ENCODE assay signal across 8 mouse cellular contexts in the genomic region with DNA sequence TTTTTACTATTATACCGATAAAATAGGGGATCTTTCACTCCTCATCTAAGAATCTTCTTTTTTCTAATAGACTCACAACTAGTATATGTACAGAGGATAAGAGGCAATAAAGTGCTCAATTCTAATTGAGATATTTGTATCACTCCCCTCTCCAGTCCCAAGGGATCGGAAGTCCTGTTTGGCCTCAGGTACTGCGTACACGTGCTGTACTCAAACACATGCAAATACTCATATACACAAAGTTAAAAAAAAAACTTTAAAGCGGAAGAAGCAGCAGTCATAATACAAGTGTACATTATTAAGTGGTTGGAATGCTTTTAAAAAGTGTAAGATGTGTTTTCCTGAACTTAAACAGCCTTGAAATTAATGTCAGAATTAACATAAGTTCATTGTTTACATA. TPM values are rescaled to one million over a fixed set of nuclear protein-coding genes. Genes with fewer than 3 reads are reported as not detected.
DNase-seq lines count a peak whose midpoint lies in the region; ATAC-seq and TF ChIP-seq lines count a peak whose summit lies in the region.

No protein-coding gene starts in this region.

- no peaks in the 10 kb centered on the region for H3K27me3 ChIP-seq in heart, embryonic 10.5 days (ENCODE audit: insufficient read depth, poor library complexity, severe bottlenecking)
- no peaks in the 10 kb centered on the region for H3K27me3 ChIP-seq in C2C12 (ENCODE audit: control insufficient read depth, insufficient read depth, insufficient read length)
- H3K27me3 ChIP-seq in forebrain, embryonic 10.5 days (ENCODE audit: poor library complexity, severe bottlenecking) = no peaks in the 10 kb centered on the region
- no peaks in the 10 kb centered on the region for H3K27me3 ChIP-seq in liver, embryonic 13.5 days

- H3K9ac ChIP-seq in liver, embryonic 13.5 days = peak overlapping the region; percentile 69; the same call in 1 of the 2 replicates

- no peaks in the 10 kb centered on the region for H3K9me3 ChIP-seq in heart, embryonic 10.5 days
- H3K9me3 ChIP-seq in forebrain, embryonic 10.5 days = no peaks in the 10 kb centered on the region
- no peaks in the 10 kb centered on the region for H3K9me3 ChIP-seq in liver, embryonic 13.5 days (replicated peaks)

- DNase-seq in heart, embryonic 10.5 days (ENCODE audit: low spot score) = no peak
- DNase-seq in heart, postnatal 25 days (ENCODE audit: low spot score) = no peak
- DNase-seq in forebrain, embryonic 10.5 days (ENCODE audit: extremely low spot score, low spot score) = no peak
- DNase-seq in liver, embryonic 13.5 days = no peak
- DNase-seq in adrenal gland, postnatal 14 days = no peak
- no peak for DNase-seq in cerebellum, adult 11 months

- H3K27ac ChIP-seq in heart, embryonic 10.5 days = peak overlapping the region; percentile 92
- H3K27ac ChIP-seq in forebrain, embryonic 10.5 days = peak overlapping the region; percentile 87
- H3K27ac ChIP-seq in liver, embryonic 13.5 days = no peak overlapping the region

- no peak overlapping the region for H3ac ChIP-seq in C2C12 (ENCODE audit: control insufficient read depth, insufficient read length, low read depth)

- peak overlapping the region; percentile 59 for H3K4me3 ChIP-seq in heart, embryonic 10.5 days
- H3K4me3 ChIP-seq in C2C12 (ENCODE audit: insufficient read depth, poor library complexity, severe bottlenecking) = peak overlapping the region; percentile 37
- H3K4me3 ChIP-seq in forebrain, embryonic 10.5 days = peak overlapping the region; percentile 56
- peak overlapping the region; percentile 62 for H3K4me3 ChIP-seq in liver, embryonic 13.5 days (replicated peaks)

- H3K4me1 ChIP-seq in heart, embryonic 10.5 days = no peaks in the 10 kb centered on the region
- no peaks in the 10 kb centered on the region for H3K4me1 ChIP-seq in forebrain, embryonic 10.5 days
- 0 out of 2 replicates have a peak, but pooled peaks cover 5% of the 10 kb centered on the region for H3K4me1 ChIP-seq in liver, embryonic 13.5 days (replicated peaks)

- TF ChIP-seq CTCF in C2C12 (IDR thresholded peaks at IDR 0.05; ENCODE audit: control insufficient read depth, insufficient read depth, insufficient read length) = no peak

- intact Hi-C loops in heart, postnatal 25 days (cut with DNase I) = no loop called here

- H3K79me3 ChIP-seq in C2C12 (ENCODE audit: low read depth) = peaks cover 15% of the 10 kb centered on the region

- WGBS in heart, embryonic 10.5 days = 70% methylated on average over 5 of the region's 5 CpGs
- WGBS in forebrain, embryonic 10.5 days = 74% methylated on average over 5 of the region's 5 CpGs
- 64% methylated on average over 5 of the region's 5 CpGs for WGBS in liver, embryonic 13.5 days (ENCODE audit: insufficient replicate concordance)

- no peak for ATAC-seq in liver, embryonic 13.5 days (ENCODE audit: low read depth)
- ATAC-seq in megakaryocyte progenitor cell, adult 5-6 weeks (replicated peaks; ENCODE audit: poor library complexity) = no peak

- no peaks in the 10 kb centered on the region for H3K36me3 ChIP-seq in heart, embryonic 10.5 days
- no peaks in the 10 kb centered on the region for H3K36me3 ChIP-seq in C2C12 (ENCODE audit: control insufficient read depth, insufficient read depth)
- H3K36me3 ChIP-seq in forebrain, embryonic 10.5 days (replicated peaks) = no peaks in the 10 kb centered on the region
- no peaks in the 10 kb centered on the region for H3K36me3 ChIP-seq in liver, embryonic 13.5 days

- peaks cover 32% of the 10 kb centered on the region for H3K79me2 ChIP-seq in C2C12 (ENCODE audit: control insufficient read depth, insufficient read depth)

- H3K4me2 ChIP-seq in liver, embryonic 13.5 days = peak overlapping the region; percentile 62

TF ChIP-seq in C2C12, 6 proteins besides CTCF, POLR2A, EP300 and RAD21:
- no peak for TF ChIP-seq MAX (IDR thresholded peaks at IDR 0.05)
- no peak for TF ChIP-seq MYOD1 (IDR thresholded peaks at IDR 0.05; ENCODE audit: control insufficient read depth, insufficient read length, low read depth)
- no peak for TF ChIP-seq USF1 (IDR thresholded peaks at IDR 0.05; ENCODE audit: low read depth)
- no peak for TF ChIP-seq FOSL1 (IDR thresholded peaks at IDR 0.05; ENCODE audit: insufficient read depth, low read length, poor library complexity, severe bottlenecking)
- no peak for TF ChIP-seq MYOG (IDR thresholded peaks at IDR 0.05; ENCODE audit: control insufficient read depth, extremely low read depth, insufficient read length)
- no peak for TF ChIP-seq CEBPB (IDR thresholded peaks at IDR 0.05; ENCODE audit: low read depth)
TF ChIP-seq in C2C12: peak in this region for 0.

RNA-seq across cellular contexts. Expression of a gene that starts 0.5 kb away (rescaled TPM):
- 45.9 and 55.2 TPM in 2 replicates for polyA plus RNA-seq in heart, embryonic 10.5 days (2016; fragmentation: Nextera tagmentation; extraction: Ambion mirVana)
- 100 to 1,000 TPM; 155 to 167 TPM for total RNA-seq in heart, postnatal 25 days (2021)
- polyA plus RNA-seq in C2C12 (2012; fragmentation: generic; extraction: Trizol) = 29.7 TPM
- polyA plus RNA-seq in forebrain, embryonic 10.5 days (2016; fragmentation: Nextera tagmentation; extraction: Ambion mirVana) = 29.4 and 29.7 TPM in 2 replicates
- 33.3 and 49.3 TPM in 2 replicates for polyA plus RNA-seq in liver, embryonic 13.5 days (2015; fragmentation: Nextera tagmentation; extraction: Ambion mirVana)
- total RNA-seq in adrenal gland, postnatal 14 days (2021) = 88.6 and 93.1 TPM in 2 replicates
- 48.5 and 56.9 TPM in 2 replicates for total RNA-seq in megakaryocyte progenitor cell, adult 5-6 weeks (2015)
- 38.6 and 63.3 TPM in 2 replicates for total RNA-seq in megakaryocyte progenitor cell, adult 5-6 weeks (2017)

RNA-seq across cellular contexts. Expression of a gene that starts 0.7 kb away (rescaled TPM):
- 1.3 and 1.8 TPM in 2 replicates for polyA plus RNA-seq in heart, embryonic 10.5 days (2016; fragmentation: Nextera tagmentation; extraction: Ambion mirVana)
- total RNA-seq in heart, postnatal 25 days (2021) = 1 to 10 TPM; 1.2 to 2.0 TPM
- 0.46 TPM for polyA plus RNA-seq in C2C12 (2012; fragmentation: generic; extraction: Trizol)
- 0.69 and 0.74 TPM in 2 replicates for polyA plus RNA-seq in forebrain, embryonic 10.5 days (2016; fragmentation: Nextera tagmentation; extraction: Ambion mirVana)
- polyA plus RNA-seq in liver, embryonic 13.5 days (2015; fragmentation: Nextera tagmentation; extraction: Ambion mirVana) = 1.3 and 1.8 TPM in 2 replicates
- 6.9 and 10.4 TPM in 2 replicates for total RNA-seq in adrenal gland, postnatal 14 days (2021)
- total RNA-seq in megakaryocyte progenitor cell, adult 5-6 weeks (2015) = 0.44 and 1.1 TPM in 2 replicates
- 0.37 and 0.78 TPM in 2 replicates for total RNA-seq in megakaryocyte progenitor cell, adult 5-6 weeks (2017)

RNA-seq across cellular contexts. Expression of a gene that starts 34.7 kb away (rescaled TPM):
- polyA plus RNA-seq in heart, embryonic 10.5 days (2016; fragmentation: Nextera tagmentation; extraction: Ambion mirVana) = 11.9 and 13.2 TPM in 2 replicates
- total RNA-seq in heart, postnatal 25 days (2021) = 10 to 100 TPM; 11.1 TPM
- polyA plus RNA-seq in C2C12 (2012; fragmentation: generic; extraction: Trizol) = 1.6 TPM
- polyA plus RNA-seq in forebrain, embryonic 10.5 days (2016; fragmentation: Nextera tagmentation; extraction: Ambion mirVana) = 14.7 and 15.9 TPM in 2 replicates
- 11.8 and 16.3 TPM in 2 replicates for polyA plus RNA-seq in liver, embryonic 13.5 days (2015; fragmentation: Nextera tagmentation; extraction: Ambion mirVana)
- 9.1 and 11.4 TPM in 2 replicates for total RNA-seq in adrenal gland, postnatal 14 days (2021)
- total RNA-seq in megakaryocyte progenitor cell, adult 5-6 weeks (2015) = 24.5 and 27.3 TPM in 2 replicates
- total RNA-seq in megakaryocyte progenitor cell, adult 5-6 weeks (2017) = 7.0 and 7.7 TPM in 2 replicates

RNA-seq across cellular contexts. Expression of a gene that starts 34.7 kb away (rescaled TPM):
- 6.9 and 8.6 TPM in 2 replicates for polyA plus RNA-seq in heart, embryonic 10.5 days (2016; fragmentation: Nextera tagmentation; extraction: Ambion mirVana)
- 1 to 10 TPM; 2.2 to 3.6 TPM for total RNA-seq in heart, postnatal 25 days (2021)
- 0.96 TPM for polyA plus RNA-seq in C2C12 (2012; fragmentation: generic; extraction: Trizol)
- polyA plus RNA-seq in forebrain, embryonic 10.5 days (2016; fragmentation: Nextera tagmentation; extraction: Ambion mirVana) = 9.1 and 9.3 TPM in 2 replicates
- 4.3 and 5.4 TPM in 2 replicates for polyA plus RNA-seq in liver, embryonic 13.5 days (2015; fragmentation: Nextera tagmentation; extraction: Ambion mirVana)
- total RNA-seq in adrenal gland, postnatal 14 days (2021) = 8.1 and 11.8 TPM in 2 replicates
- 6.0 and 6.4 TPM in 2 replicates for total RNA-seq in megakaryocyte progenitor cell, adult 5-6 weeks (2015)
- 6.9 and 8.0 TPM in 2 replicates for total RNA-seq in megakaryocyte progenitor cell, adult 5-6 weeks (2017)

RNA-seq across cellular contexts. Expression of a gene that starts 34.7 kb away (rescaled TPM):
- polyA plus RNA-seq in heart, embryonic 10.5 days (2016; fragmentation: Nextera tagmentation; extraction: Ambion mirVana) = 63.0 and 64.7 TPM in 2 replicates
- 10 to 100 TPM; 22.9 to 29.2 TPM for total RNA-seq in heart, postnatal 25 days (2021)
- 6.4 TPM for polyA plus RNA-seq in C2C12 (2012; fragmentation: generic; extraction: Trizol)
- 75.7 and 84.5 TPM in 2 replicates for polyA plus RNA-seq in forebrain, embryonic 10.5 days (2016; fragmentation: Nextera tagmentation; extraction: Ambion mirVana)
- polyA plus RNA-seq in liver, embryonic 13.5 days (2015; fragmentation: Nextera tagmentation; extraction: Ambion mirVana) = 45.2 and 47.7 TPM in 2 replicates
- 26.8 and 27.6 TPM in 2 replicates for total RNA-seq in adrenal gland, postnatal 14 days (2021)
- 50.3 and 50.4 TPM in 2 replicates for total RNA-seq in megakaryocyte progenitor cell, adult 5-6 weeks (2015)
- 35.0 and 40.9 TPM in 2 replicates for total RNA-seq in megakaryocyte progenitor cell, adult 5-6 weeks (2017)
